8 mouse cellular contexts compared by ENCODE assay signal in genomic region chr19:10868623-10869141, GRCm38 (mm10). TPM values are rescaled to one million over a fixed set of nuclear protein-coding genes. Genes with fewer than 3 reads are reported as not detected.
DNase-seq lines count a peak whose midpoint lies in the region; TF ChIP-seq lines count a peak whose summit lies in the region.

No protein-coding gene starts in this region.

- H3K36me3 ChIP-seq in limb, embryonic 10.5 days, result peaks cover 74% of the 10 kb centered on the region

- under 1% methylated on average over 17 of the region's 17 CpGs for WGBS in limb, embryonic 10.5 days
- WGBS in olfactory bulb, adult 2 months, result under 1% methylated on average over 17 of the region's 17 CpGs

- H3K27ac ChIP-seq in limb, embryonic 10.5 days, result peak overlapping the region; percentile 96
- no peak overlapping the region for H3K27ac ChIP-seq in olfactory bulb, adult 2 months (ENCODE audit: insufficient read depth, low read depth, low read length)

- H3K4me1 ChIP-seq in limb, embryonic 10.5 days, result peaks cover 28% of the 10 kb centered on the region
- peaks cover 11% of the 10 kb centered on the region for H3K4me1 ChIP-seq in olfactory bulb, adult 2 months (ENCODE audit: control insufficient read depth, insufficient read depth, low read length)

- no peak for TF ChIP-seq POLR2A in olfactory bulb, adult 2 months (IDR thresholded peaks at IDR 0.05; ENCODE audit: insufficient read depth, low read depth, low read length)

- DNase-seq in cerebellum, adult 11 months, result peak; percentile 45
- DNase-seq in cerebellum, postnatal 4 days (ENCODE audit: low spot score in 2 of 2), result no peak
- peak; percentile 45 for DNase-seq in right cerebral cortex, adult 18-20 months
- no peak for DNase-seq in right cerebral cortex, postnatal 4 days
- peak; percentile 62 for DNase-seq in limb, embryonic 10.5 days (ENCODE audit: low spot score)
- no peak for DNase-seq in layer of hippocampus, adult 9-11 months
- DNase-seq in layer of hippocampus, adult 11-12 months (ENCODE audit: low spot score), result no peak

- TF ChIP-seq CTCF in olfactory bulb, adult 2 months (IDR thresholded peaks at IDR 0.05; ENCODE audit: insufficient read depth, low read depth, low read length), result no peak

- H3K9me3 ChIP-seq in limb, embryonic 10.5 days (replicated peaks), result no peaks in the 10 kb centered on the region

- no peaks in the 10 kb centered on the region for H3K27me3 ChIP-seq in limb, embryonic 10.5 days (ENCODE audit: low read depth, poor library complexity, severe bottlenecking)

- H3K4me3 ChIP-seq in limb, embryonic 10.5 days, result peak overlapping the region; percentile 73
- peak overlapping the region; percentile 61 for H3K4me3 ChIP-seq in olfactory bulb, adult 2 months (ENCODE audit: insufficient read depth, low read depth, low read length)

RNA-seq across cellular contexts. Expression of gene Tmem132a, which starts 1.1 kb away (rescaled TPM):
- polyA plus RNA-seq in limb, embryonic 10.5 days (2016; fragmentation: Nextera tagmentation; extraction: Ambion mirVana), result 151 and 160 TPM in 2 replicates
- polyA plus RNA-seq in olfactory bulb, adult 2 months (2012; ENCODE audit: insufficient read depth, insufficient read length, low replicate concordance, missing spikeins), result not detected in 2 replicates

RNA-seq across cellular contexts. Expression of gene Tmem109, which starts 13.1 kb away (rescaled TPM):
- 71.7 and 72.3 TPM in 2 replicates for polyA plus RNA-seq in limb, embryonic 10.5 days (2016; fragmentation: Nextera tagmentation; extraction: Ambion mirVana)
- not detected in 2 replicates for polyA plus RNA-seq in olfactory bulb, adult 2 months (2012; ENCODE audit: insufficient read depth, insufficient read length, low replicate concordance, missing spikeins)

RNA-seq across cellular contexts. Expression of gene Prpf19, which starts 26.3 kb away (rescaled TPM):
- 47.2 and 51.5 TPM in 2 replicates for polyA plus RNA-seq in limb, embryonic 10.5 days (2016; fragmentation: Nextera tagmentation; extraction: Ambion mirVana)
- 125 TPM in 1 of 2 replicates, not detected in the other for polyA plus RNA-seq in olfactory bulb, adult 2 months (2012; ENCODE audit: insufficient read depth, insufficient read length, low replicate concordance, missing spikeins)

RNA-seq across cellular contexts. Expression of gene Slc15a3, which starts 29.2 kb away (rescaled TPM):
- polyA plus RNA-seq in limb, embryonic 10.5 days (2016; fragmentation: Nextera tagmentation; extraction: Ambion mirVana), result 0.20 and 0.28 TPM in 2 replicates
- polyA plus RNA-seq in olfactory bulb, adult 2 months (2012; ENCODE audit: insufficient read depth, insufficient read length, low replicate concordance, missing spikeins), result not detected in 2 replicates

RNA-seq across cellular contexts. Expression of gene Cd6, which starts 38.8 kb away (rescaled TPM):
- polyA plus RNA-seq in limb, embryonic 10.5 days (2016; fragmentation: Nextera tagmentation; extraction: Ambion mirVana), result 0.05 TPM in 1 of 2 replicates, not detected in the other
- polyA plus RNA-seq in olfactory bulb, adult 2 months (2012; ENCODE audit: insufficient read depth, insufficient read length, low replicate concordance, missing spikeins), result not detected in 2 replicates

Comparison
In these comparisons a context has a peak if more than half of its experiments do, and no peak if none do; other contexts are left out.
1. DNase-seq: peak in cerebellum, adult 11 months (single experiment), right cerebral cortex, adult 18-20 months (single experiment) and limb, embryonic 10.5 days (single experiment); none in cerebellum, postnatal 4 days (0 of 2), right cerebral cortex, postnatal 4 days (single experiment), layer of hippocampus, adult 9-11 months (single experiment) and layer of hippocampus, adult 11-12 months (single experiment).
2. RNA of gene Tmem132a, which starts 1.1 kb away (polyA plus RNA-seq): 151 to 160 TPM in limb, embryonic 10.5 days; not detected in olfactory bulb, adult 2 months; every median in the first group is over 100 times any median in the second.
3. RNA of gene Tmem109, which starts 13.1 kb away (polyA plus RNA-seq): 71.7 to 72.3 TPM in limb, embryonic 10.5 days; not detected in olfactory bulb, adult 2 months; every median in the first group is over 10 times any median in the second.